Mouse (Mus musculus): ENCODE measurements around the gene Fbxl7. TPM values are rescaled to one million over a fixed set of nuclear protein-coding genes. Genes with fewer than 3 reads are reported as not detected.

Fbxl7 gene
- polyA plus RNA-seq, 1 experiment, result 0.86 TPM

DNA sequence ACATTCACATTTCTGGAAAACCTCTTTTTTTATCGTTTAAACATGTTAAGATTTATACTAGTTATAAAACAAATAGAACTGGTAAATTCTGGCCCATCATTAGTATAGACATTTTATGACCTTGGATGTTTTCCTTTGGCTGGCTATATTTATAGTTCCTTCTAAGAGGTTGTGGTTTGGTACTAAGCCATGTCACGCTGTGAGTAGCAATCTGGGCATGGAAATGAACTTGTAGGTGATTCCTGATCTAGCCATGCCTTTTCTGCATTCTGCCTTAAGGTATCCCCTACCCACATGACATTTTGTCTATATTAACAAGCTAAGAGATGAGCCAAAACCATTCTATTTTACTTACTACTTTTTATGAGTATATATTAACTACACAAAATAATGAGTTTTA is 329.3 kb downstream of the Fbxl7 start:
- no peak for DNase-seq (ENCODE audit: low read depth, low spot score)
- WGBS, result 40% methylated on average over 2 of the region's 2 CpGs

- DNase-seq (ENCODE audit: low read depth, low spot score), result no peak
- WGBS, result 86% methylated on average over 10 of the region's 10 CpGs
Observed at GRCm38 (mm10) chr15:26553620-26554019, 341.8 kb downstream of the Fbxl7 start.

- WGBS, result 74% methylated on average over 3 of the region's 3 CpGs
- no peak for DNase-seq (ENCODE audit: low read depth, low spot score)
Observed at GRCm38 (mm10) chr15:26533997-26534700, 361.2 kb downstream of the Fbxl7 start.

DNA sequence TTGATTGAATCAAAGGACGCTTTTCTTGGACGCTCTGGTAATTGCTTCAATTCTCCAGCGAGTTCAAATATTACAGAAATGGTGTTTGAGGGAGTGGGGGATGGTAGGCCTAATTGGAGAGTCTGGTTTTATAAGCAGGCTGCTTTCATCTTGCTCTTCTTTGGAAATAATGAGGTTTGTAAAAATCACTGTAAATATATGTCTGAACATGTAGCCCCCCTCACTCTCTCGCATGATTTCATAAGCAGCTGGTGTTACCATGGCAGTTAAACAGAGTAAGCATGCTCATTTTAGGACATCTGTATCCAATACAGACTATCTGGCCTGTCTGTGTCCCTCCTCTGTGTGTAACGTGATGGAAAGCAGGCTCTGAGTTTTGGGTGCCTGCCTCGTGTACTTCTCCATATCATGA is 376.2 kb downstream of the Fbxl7 start:
- 53% methylated on average over 6 of the region's 6 CpGs for WGBS
- DNase-seq (ENCODE audit: low read depth, low spot score), result no peak

GRCm38 (mm10) chr15:26501024-26501423 is 394.4 kb downstream of the Fbxl7 start:
- 31% methylated on average over 4 of the region's 4 CpGs for WGBS
- DNase-seq (ENCODE audit: low read depth, low spot score), result no peak

Measured in large intestine, adult 2 months (tissue).